Mouse (Mus musculus) erythroblast, adult 5-6 weeks (primary cell): Measurements from ENCODE around the gene AC109138.7. TPM values are rescaled to one million over a fixed set of nuclear protein-coding genes. Genes with fewer than 3 reads are reported as not detected.

Source experiments
- total RNA-seq, 2 experiments: library from RNA; stranded (forward) in 1 of 2; stranded (reverse) in 1 of 2; fragments of 150-400 nt in 1 of 2; fragments of 200-764, 138-1000 nt in 1 of 2; gene quantifications; 2 replicates each; pipeline versions ENCODE4 v1.2.3 to v1.2.4; 2015 to 2017; ENCODE audit warnings: low replicate concordance in 2 of 2

Gene AC109138.7
- total RNA-seq, 2 experiments from 2014 or later = not detected

Other genes starting within 250 kb of the AC109138.7 start
- gene Aldh3b2, start 242.0 kb upstream of the AC109138.7 start, total RNA-seq (2015; ENCODE audit: low replicate concordance) = 0.63 TPM in 1 of 2 replicates, not detected in the other
- gene Aldh3b2, start 242.0 kb upstream of the AC109138.7 start, total RNA-seq (2017; ENCODE audit: low replicate concordance) = 1.8 and 1.9 TPM in 2 replicates
- gene Acy3, start 227.8 kb upstream of the AC109138.7 start, total RNA-seq (2015; ENCODE audit: low replicate concordance) = 1.5 TPM in 1 of 2 replicates, not detected in the other
- gene Acy3, start 227.8 kb upstream of the AC109138.7 start, total RNA-seq (2017; ENCODE audit: low replicate concordance) = 0.56 TPM in 1 of 2 replicates, not detected in the other
- not detected in 2 replicates for gene Tbx10, start 221.6 kb upstream of the AC109138.7 start, total RNA-seq (2015; ENCODE audit: low replicate concordance)
- gene Tbx10, start 221.6 kb upstream of the AC109138.7 start, total RNA-seq (2017; ENCODE audit: low replicate concordance) = not detected in 2 replicates
- gene Nudt8, start 213.8 kb upstream of the AC109138.7 start, total RNA-seq (2015; ENCODE audit: low replicate concordance) = 2.7 TPM in 1 of 2 replicates, not detected in the other
- 2.4 and 2.5 TPM in 2 replicates for gene Nudt8, start 213.8 kb upstream of the AC109138.7 start, total RNA-seq (2017; ENCODE audit: low replicate concordance)
- gene Gm49405, start 213.7 kb upstream of the AC109138.7 start, total RNA-seq (2015; ENCODE audit: low replicate concordance) = 0.58 TPM in 1 of 2 replicates, not detected in the other
- gene Gm49405, start 213.7 kb upstream of the AC109138.7 start, total RNA-seq (2017; ENCODE audit: low replicate concordance) = 0.42 TPM in 1 of 2 replicates, not detected in the other
- 0.38 TPM in 1 of 2 replicates, not detected in the other for gene Doc2g, start 211.0 kb upstream of the AC109138.7 start, total RNA-seq (2015; ENCODE audit: low replicate concordance)
- not detected in 2 replicates for gene Doc2g, start 211.0 kb upstream of the AC109138.7 start, total RNA-seq (2017; ENCODE audit: low replicate concordance)
- gene Ndufv1, start 201.6 kb upstream of the AC109138.7 start, total RNA-seq (2015; ENCODE audit: low replicate concordance) = 57.8 and 76.5 TPM in 2 replicates
- 60.4 and 63.3 TPM in 2 replicates for gene Ndufv1, start 201.6 kb upstream of the AC109138.7 start, total RNA-seq (2017; ENCODE audit: low replicate concordance)
- gene Gstp1, start 176.4 kb upstream of the AC109138.7 start, total RNA-seq (2015; ENCODE audit: low replicate concordance) = 79.2 and 134 TPM in 2 replicates
- gene Gstp1, start 176.4 kb upstream of the AC109138.7 start, total RNA-seq (2017; ENCODE audit: low replicate concordance) = 15.5 and 40.6 TPM in 2 replicates
- gene Gstp2, start 168.3 kb upstream of the AC109138.7 start, total RNA-seq (2015; ENCODE audit: low replicate concordance) = not detected in 2 replicates
- gene Gstp2, start 168.3 kb upstream of the AC109138.7 start, total RNA-seq (2017; ENCODE audit: low replicate concordance) = 1.4 and 2.1 TPM in 2 replicates
- gene Gstp3, start 154.8 kb upstream of the AC109138.7 start, total RNA-seq (2015; ENCODE audit: low replicate concordance) = 4.2 and 30.2 TPM in 2 replicates
- 8.4 and 11.1 TPM in 2 replicates for gene Gstp3, start 154.8 kb upstream of the AC109138.7 start, total RNA-seq (2017; ENCODE audit: low replicate concordance)
- gene Cabp2, start 132.8 kb upstream of the AC109138.7 start, total RNA-seq (2015; ENCODE audit: low replicate concordance) = not detected in 2 replicates
- gene Cabp2, start 132.8 kb upstream of the AC109138.7 start, total RNA-seq (2017; ENCODE audit: low replicate concordance) = not detected in 2 replicates
- gene Cdk2ap2, start 117.2 kb upstream of the AC109138.7 start, total RNA-seq (2015; ENCODE audit: low replicate concordance) = 51.9 and 92.4 TPM in 2 replicates
- gene Cdk2ap2, start 117.2 kb upstream of the AC109138.7 start, total RNA-seq (2017; ENCODE audit: low replicate concordance) = 11.8 and 18.7 TPM in 2 replicates
- gene Pitpnm1, start 114.4 kb upstream of the AC109138.7 start, total RNA-seq (2015; ENCODE audit: low replicate concordance) = 20.1 and 32.7 TPM in 2 replicates
- 17.0 and 19.7 TPM in 2 replicates for gene Pitpnm1, start 114.4 kb upstream of the AC109138.7 start, total RNA-seq (2017; ENCODE audit: low replicate concordance)
- 35.7 and 52.1 TPM in 2 replicates for gene Aip, start 88.5 kb upstream of the AC109138.7 start, total RNA-seq (2015; ENCODE audit: low replicate concordance)
- 20.9 and 49.9 TPM in 2 replicates for gene Aip, start 88.5 kb upstream of the AC109138.7 start, total RNA-seq (2017; ENCODE audit: low replicate concordance)
- gene Gpr152, start 74.6 kb upstream of the AC109138.7 start, total RNA-seq (2015; ENCODE audit: low replicate concordance) = not detected in 2 replicates
- gene Gpr152, start 74.6 kb upstream of the AC109138.7 start, total RNA-seq (2017; ENCODE audit: low replicate concordance) = not detected in 2 replicates
- gene Cabp4, start 70.3 kb upstream of the AC109138.7 start, total RNA-seq (2015; ENCODE audit: low replicate concordance) = not detected in 2 replicates
- gene Cabp4, start 70.3 kb upstream of the AC109138.7 start, total RNA-seq (2017; ENCODE audit: low replicate concordance) = 0.43 TPM in 1 of 2 replicates, not detected in the other
- gene Coro1b, start 65.7 kb upstream of the AC109138.7 start, total RNA-seq (2015; ENCODE audit: low replicate concordance) = 55.8 and 69.6 TPM in 2 replicates
- gene Coro1b, start 65.7 kb upstream of the AC109138.7 start, total RNA-seq (2017; ENCODE audit: low replicate concordance) = 19.1 and 22.6 TPM in 2 replicates
- 22.9 and 36.6 TPM in 2 replicates for gene Ptprcap, start 60.8 kb upstream of the AC109138.7 start, total RNA-seq (2015; ENCODE audit: low replicate concordance)
- 7.7 and 8.3 TPM in 2 replicates for gene Ptprcap, start 60.8 kb upstream of the AC109138.7 start, total RNA-seq (2017; ENCODE audit: low replicate concordance)
- gene Rps6kb2, start 51.0 kb upstream of the AC109138.7 start, total RNA-seq (2015; ENCODE audit: low replicate concordance) = 7.1 and 25.3 TPM in 2 replicates
- 23.9 and 27.2 TPM in 2 replicates for gene Rps6kb2, start 51.0 kb upstream of the AC109138.7 start, total RNA-seq (2017; ENCODE audit: low replicate concordance)
- 0.84 and 6.5 TPM in 2 replicates for gene Carns1, start 38.9 kb upstream of the AC109138.7 start, total RNA-seq (2015; ENCODE audit: low replicate concordance)
- 0.60 and 0.70 TPM in 2 replicates for gene Carns1, start 38.9 kb upstream of the AC109138.7 start, total RNA-seq (2017; ENCODE audit: low replicate concordance)
- 8.8 and 25.7 TPM in 2 replicates for gene Tbc1d10c, start 23.1 kb upstream of the AC109138.7 start, total RNA-seq (2015; ENCODE audit: low replicate concordance)
- 5.8 and 11.3 TPM in 2 replicates for gene Tbc1d10c, start 23.1 kb upstream of the AC109138.7 start, total RNA-seq (2017; ENCODE audit: low replicate concordance)
- gene Ppp1ca, start 22.3 kb upstream of the AC109138.7 start, total RNA-seq (2015; ENCODE audit: low replicate concordance) = 100 and 139 TPM in 2 replicates
- gene Ppp1ca, start 22.3 kb upstream of the AC109138.7 start, total RNA-seq (2017; ENCODE audit: low replicate concordance) = 131 and 151 TPM in 2 replicates
- gene Rad9a, start 12.7 kb upstream of the AC109138.7 start, total RNA-seq (2015; ENCODE audit: low replicate concordance) = 12.7 and 23.2 TPM in 2 replicates
- gene Rad9a, start 12.7 kb upstream of the AC109138.7 start, total RNA-seq (2017; ENCODE audit: low replicate concordance) = 9.1 and 15.7 TPM in 2 replicates
- gene Clcf1, start 119 bp upstream of the AC109138.7 start, total RNA-seq (2015; ENCODE audit: low replicate concordance) = 0.38 TPM in 1 of 2 replicates, not detected in the other
- not detected in 2 replicates for gene Clcf1, start 119 bp upstream of the AC109138.7 start, total RNA-seq (2017; ENCODE audit: low replicate concordance)
- gene Pold4, start 17.5 kb downstream of the AC109138.7 start, total RNA-seq (2015; ENCODE audit: low replicate concordance) = 23.6 and 25.4 TPM in 2 replicates
- 8.8 and 30.3 TPM in 2 replicates for gene Pold4, start 17.5 kb downstream of the AC109138.7 start, total RNA-seq (2017; ENCODE audit: low replicate concordance)
- gene Ssh3, start 54.8 kb downstream of the AC109138.7 start, total RNA-seq (2015; ENCODE audit: low replicate concordance) = 0.42 and 3.8 TPM in 2 replicates
- 3.0 and 3.2 TPM in 2 replicates for gene Ssh3, start 54.8 kb downstream of the AC109138.7 start, total RNA-seq (2017; ENCODE audit: low replicate concordance)
- gene Ankrd13d, start 68.8 kb downstream of the AC109138.7 start, total RNA-seq (2015; ENCODE audit: low replicate concordance) = 0.63 TPM in 1 of 2 replicates, not detected in the other
- gene Ankrd13d, start 68.8 kb downstream of the AC109138.7 start, total RNA-seq (2017; ENCODE audit: low replicate concordance) = 0.84 TPM in 1 of 2 replicates, not detected in the other
- 63.4 and 93.2 TPM in 2 replicates for gene Grk2, start 91.9 kb downstream of the AC109138.7 start, total RNA-seq (2015; ENCODE audit: low replicate concordance)
- 40.1 and 60.1 TPM in 2 replicates for gene Grk2, start 91.9 kb downstream of the AC109138.7 start, total RNA-seq (2017; ENCODE audit: low replicate concordance)
- 56.6 and 57.5 TPM in 2 replicates for gene Kdm2a, start 183.9 kb downstream of the AC109138.7 start, total RNA-seq (2015; ENCODE audit: low replicate concordance)
- 71.1 and 123 TPM in 2 replicates for gene Kdm2a, start 183.9 kb downstream of the AC109138.7 start, total RNA-seq (2017; ENCODE audit: low replicate concordance)
- gene Rhod, start 225.1 kb downstream of the AC109138.7 start, total RNA-seq (2015; ENCODE audit: low replicate concordance) = not detected in 2 replicates
- gene Rhod, start 225.1 kb downstream of the AC109138.7 start, total RNA-seq (2017; ENCODE audit: low replicate concordance) = not detected in 2 replicates